Mouse (Mus musculus) heart, postnatal 0 days (tissue): ENCODE measurements around the gene Nat8. TPM values are rescaled to one million over a fixed set of nuclear protein-coding genes. Genes with fewer than 3 reads are reported as not detected.
"Not testable (repeated sequence)": the region's sequence is repeated elsewhere in the genome, so short reads cannot be mapped to it uniquely, and the experiment has no call there.

ENCODE experiments used
- ATAC-seq: fragments of 200-750 bp; cut with Nextera tagmentation; 2 replicates; pipeline ENCODE4 v1.8.0; 2017; ENCODE audit warnings: low read depth, moderate number of reproducible peaks, moderate library complexity; ENCODE audit not compliant: insufficient read depth
- DNase-seq: peaks from one replicate; pipeline ENCODE4 v3.0.0-alpha.2; 2016; ENCODE audit warnings: low spot score
- H3K27ac ChIP-seq: fragments of 300-500 bp; sonication (generic); 2 replicates; pipeline ENCODE4 v1.5.1; 2014; ENCODE audit warnings: low read depth, mild to moderate bottlenecking
- H3K27me3 ChIP-seq: fragments of 300-500 bp; sonication (generic); 2 replicates; pipeline ENCODE4 v1.6.1; 2014; ENCODE audit warnings: low read length, mixed read lengths; ENCODE audit not compliant: control insufficient read depth, insufficient read depth
- H3K36me3 ChIP-seq: fragments of 300-500 bp; sonication (generic); replicated peaks from 2 replicates; pipeline ENCODE4 v1.6.1; 2014; ENCODE audit warnings: low read length, mixed read lengths; ENCODE audit not compliant: control insufficient read depth, insufficient read depth
- H3K4me1 ChIP-seq: fragments of 300-500 bp; sonication (generic); 2 replicates; pipeline ENCODE4 v1.6.1; 2014; ENCODE audit warnings: antibody characterized with exemption; ENCODE audit not compliant: control insufficient read depth, insufficient read depth
- H3K4me2 ChIP-seq: fragments of 300-500 bp; sonication (generic); 2 replicates; pipeline ENCODE4 v1.6.1; 2014; ENCODE audit warnings: low read depth, mild to moderate bottlenecking, low read length, moderate library complexity
- H3K4me3 ChIP-seq: fragments of 300-500 bp; sonication (generic); 2 replicates; pipeline ENCODE4 v1.5.1; 2014; ENCODE audit warnings: low read depth, low read length
- H3K9ac ChIP-seq: fragments of 300-500 bp; sonication (generic); replicated peaks from 2 replicates; pipeline ENCODE4 v1.6.1; 2014; ENCODE audit warnings: low read depth, low read length, mixed read lengths
- H3K9me3 ChIP-seq: fragments of 300-500 bp; sonication (generic); replicated peaks from 2 replicates; pipeline ENCODE4 v1.6.1; 2016; ENCODE audit warnings: low read length; ENCODE audit not compliant: control insufficient read depth
- CTCF ChIP-seq: IDR thresholded peaks from 2 replicates; pipeline ENCODE4 v1.5.1; 2016; ENCODE audit warnings: antibody characterized with exemption, control low read depth, low read depth
- EP300 ChIP-seq: IDR thresholded peaks from 2 replicates; pipeline ENCODE4 v1.6.1; 2016; ENCODE audit warnings: antibody characterized with exemption, low read depth
- WGBS: fragments of 180-500 bp; shearing (Covaris S2); extraction: QIAGEN DNeasy Blood & Tissue Kit; methylation state at CpG from one replicate; pipeline ENCODE4 v1.1.7; 2014; 5-methylcytosine and 5-hydroxymethylcytosine counted together
- microRNA-seq: library from miRNA; unstranded; fragments of <30 nt; microRNA quantifications from one replicate; pipeline ENCODE4, GENCODE M21; 2016
- polyA plus RNA-seq: library from polyadenylated mRNA; unstranded; fragments of >200 nt; fragmentation: Nextera tagmentation; extraction: Ambion mirVana; gene quantifications from 2 replicates; pipeline ENCODE4 v1.2.1, GENCODE M21; 2015
- total RNA-seq: library from RNA; depleted of rRNA; stranded (reverse); fragments of >200 nt; gene quantifications from 2 replicates; pipeline ENCODE4 v1.2.3, GENCODE M21; 2014; ENCODE audit warnings: low replicate concordance; rRNA removed

The Nat8 gene
- total and polyA plus RNA-seq, 2 experiments from 2014 or later = not detected

DNA sequence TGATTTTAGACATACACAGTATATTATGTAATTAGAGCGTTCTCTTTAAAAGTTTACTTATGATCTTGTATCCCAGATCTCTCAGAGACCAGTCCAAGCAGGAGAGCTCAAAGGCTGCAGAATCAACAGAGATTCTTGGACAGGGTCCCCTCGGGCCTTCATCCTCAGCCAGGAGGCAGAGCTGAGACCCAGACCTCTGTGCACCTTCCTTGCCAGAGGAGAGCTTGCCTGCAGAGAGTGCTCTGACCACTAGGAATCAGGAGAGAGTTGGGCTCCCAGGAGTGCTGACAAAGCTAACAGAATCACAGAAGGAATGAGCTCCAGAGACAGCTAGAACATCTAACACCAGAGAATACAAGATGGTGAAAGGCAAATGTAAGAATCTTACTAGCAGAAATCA lies 18.5 kb downstream of the Nat8 start:
- H3K36me3 ChIP-seq = no peaks in the 10 kb centered on the region
- no peak overlapping the region for H3K4me3 ChIP-seq
- no peak overlapping the region for H3K27ac ChIP-seq
- H3K4me2 ChIP-seq = no peak overlapping the region
- DNase-seq (no peak), ATAC-seq (no peak)
- TF ChIP-seq EP300 = no peak
- TF ChIP-seq CTCF = no peak
- no peaks in the 10 kb centered on the region for H3K27me3 ChIP-seq
- H3K9me3 ChIP-seq = no peaks in the 10 kb centered on the region
- WGBS = 69% methylated on average over 2 of the region's 2 CpGs
- no peak overlapping the region for H3K9ac ChIP-seq
- H3K4me1 ChIP-seq = no peaks in the 10 kb centered on the region

DNA sequence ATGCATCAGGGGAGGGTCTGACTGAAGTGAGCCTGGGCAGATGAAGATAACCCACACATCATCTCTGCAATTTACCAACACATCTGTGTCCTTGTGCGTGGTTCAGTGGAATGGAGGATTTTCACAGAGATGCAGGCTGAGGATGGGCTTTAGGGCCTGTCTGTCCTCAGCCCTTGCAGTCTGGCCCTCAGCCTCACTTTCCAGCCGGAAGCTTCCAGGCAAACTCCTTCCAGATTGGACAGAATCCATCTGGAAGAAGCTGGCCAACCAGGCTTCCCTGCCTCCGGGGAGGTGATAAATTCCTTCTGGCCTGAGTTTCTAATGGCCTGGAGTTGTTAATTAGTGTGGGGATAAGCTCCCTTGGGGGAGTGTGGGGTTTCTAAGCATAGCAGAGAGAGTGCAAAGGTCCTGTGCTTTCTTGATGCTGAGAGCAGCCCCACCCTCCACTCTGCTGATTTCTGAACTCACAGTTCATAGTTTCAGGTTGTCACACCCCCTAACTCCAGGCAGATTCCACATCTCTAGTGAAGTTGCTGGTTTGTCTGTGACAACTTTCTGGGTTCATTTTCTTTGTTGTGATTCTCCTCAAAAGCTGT lies 20.8 kb downstream of the Nat8 start:
- not testable (repeated sequence) for H3K4me2 ChIP-seq, ATAC-seq
- WGBS = 44% methylated on average over 2 of the region's 3 CpGs

GRCm38 (mm10) chr6:85810514-85810913 lies 21.4 kb downstream of the Nat8 start:
- H3K27ac ChIP-seq, H3K36me3 ChIP-seq, DNase-seq, H3K4me2 ChIP-seq, H3K9me3 ChIP-seq, H3K4me3 ChIP-seq, H3K27me3 ChIP-seq, H3K9ac ChIP-seq, ATAC-seq, H3K4me1 ChIP-seq: not testable (repeated sequence)
- 77% methylated on average over 2 of the region's 3 CpGs for WGBS

More for the DNA sequence above, 20.8 kb downstream of the Nat8 start:
- not testable (repeated sequence) for H3K4me1 ChIP-seq, H3K9ac ChIP-seq, H3K27me3 ChIP-seq, DNase-seq, H3K36me3 ChIP-seq, H3K27ac ChIP-seq, H3K4me3 ChIP-seq, H3K9me3 ChIP-seq

GRCm38 (mm10) chr6:85809784-85810183 lies 22.1 kb downstream of the Nat8 start:
- ATAC-seq, H3K9me3 ChIP-seq, H3K4me2 ChIP-seq, DNase-seq, H3K27me3 ChIP-seq, H3K36me3 ChIP-seq, H3K9ac ChIP-seq, H3K27ac ChIP-seq, H3K4me3 ChIP-seq, H3K4me1 ChIP-seq: not testable (repeated sequence)
- WGBS = 49% methylated on average over 2 of the region's 3 CpGs

- not testable (repeated sequence) for H3K27ac ChIP-seq, H3K27me3 ChIP-seq, DNase-seq, H3K4me3 ChIP-seq, H3K9ac ChIP-seq, H3K9me3 ChIP-seq, H3K4me2 ChIP-seq, ATAC-seq, H3K36me3 ChIP-seq, H3K4me1 ChIP-seq
- 55% methylated on average over 5 of the region's 5 CpGs for WGBS
Measured at GRCm38 (mm10) chr6:85803180-85803579, 28.7 kb downstream of the Nat8 start.

Small RNA genes lying within 50 kb of the gene (microRNA-seq; reads per million reads assigned to microRNA genes)
- gene Mir6375 = not detected

Other genes with a start within 250 kb of the Nat8 start
- gene Alms1, start 244.6 kb downstream of the Nat8 start, total RNA-seq = 2.8 and 3.5 TPM in 2 replicates
- gene Alms1, start 244.6 kb downstream of the Nat8 start, polyA plus RNA-seq = 0.61 and 0.81 TPM in 2 replicates
- not detected in 2 replicates for gene Nat8f7, start 118.9 kb downstream of the Nat8 start, total RNA-seq
- gene Nat8f7, start 118.9 kb downstream of the Nat8 start, polyA plus RNA-seq = not detected in 2 replicates
- gene Nat8f3, start 66.3 kb downstream of the Nat8 start, total RNA-seq = not detected in 2 replicates
- gene Nat8f3, start 66.3 kb downstream of the Nat8 start, polyA plus RNA-seq = 0.11 TPM in 1 of 2 replicates, not detected in the other
- gene Nat8f6, start 11.1 kb downstream of the Nat8 start, total RNA-seq = not detected in 2 replicates
- not detected in 2 replicates for gene Nat8f6, start 11.1 kb downstream of the Nat8 start, polyA plus RNA-seq
- gene Nat8f5, start 11.1 kb downstream of the Nat8 start, total RNA-seq = not detected in 2 replicates
- not detected in 2 replicates for gene Nat8f5, start 11.1 kb downstream of the Nat8 start, polyA plus RNA-seq
- not detected in 2 replicates for gene Nat8f2, start 37.1 kb upstream of the Nat8 start, total RNA-seq
- not detected in 2 replicates for gene Nat8f2, start 37.1 kb upstream of the Nat8 start, polyA plus RNA-seq
- 0.42 and 2.2 TPM in 2 replicates for gene Nat8f4, start 72.8 kb upstream of the Nat8 start, total RNA-seq
- 1.4 and 1.7 TPM in 2 replicates for gene Nat8f4, start 72.8 kb upstream of the Nat8 start, polyA plus RNA-seq
- gene Tprkb, start 79.8 kb upstream of the Nat8 start, total RNA-seq = 8.5 and 15.0 TPM in 2 replicates
- gene Tprkb, start 79.8 kb upstream of the Nat8 start, polyA plus RNA-seq = 19.2 and 25.5 TPM in 2 replicates
- gene Nat8f1, start 83.6 kb upstream of the Nat8 start, total RNA-seq = 3.6 TPM in 2 replicates
- 5.6 and 7.4 TPM in 2 replicates for gene Nat8f1, start 83.6 kb upstream of the Nat8 start, polyA plus RNA-seq
- gene Dusp11, start 129.6 kb upstream of the Nat8 start, total RNA-seq = 36.8 and 39.1 TPM in 2 replicates
- gene Dusp11, start 129.6 kb upstream of the Nat8 start, polyA plus RNA-seq = 27.7 and 33.5 TPM in 2 replicates
- gene Figla, start 184.1 kb upstream of the Nat8 start, total RNA-seq = not detected in 2 replicates
- gene Figla, start 184.1 kb upstream of the Nat8 start, polyA plus RNA-seq = not detected in 2 replicates
- 1.2 and 2.6 TPM in 2 replicates for gene Add2, start 196.6 kb upstream of the Nat8 start, total RNA-seq
- gene Add2, start 196.6 kb upstream of the Nat8 start, polyA plus RNA-seq = 1.1 and 1.5 TPM in 2 replicates